22 mouse cellular contexts compared by ENCODE assay signal in genomic region chr11:118024111-118024510, GRCm38 (mm10).
"Had no signal": no experiment of that assay in that cellular context is flagged by ENCODE, and none has a peak within 500 bp of the region (broad histone marks: within the 10 kb centered on the region; RNA-seq: fewer than 3 reads in every experiment).

No protein-coding gene starts in this region.

- H3K27ac ChIP-seq: intestine, embryonic 15.5 days; limb, embryonic 10.5 days; limb, embryonic 13.5 days; liver, embryonic 12.5 days; liver, embryonic 15.5 days; lung, embryonic 15.5 days; midbrain, embryonic 10.5 days; midbrain, embryonic 13.5 days; neural tube, embryonic 13.5 days; stomach, embryonic 15.5 days had no signal

- H3K4me1 ChIP-seq: intestine, embryonic 15.5 days; limb, embryonic 10.5 days; limb, embryonic 13.5 days; liver, embryonic 12.5 days; liver, embryonic 15.5 days; lung, embryonic 15.5 days; midbrain, embryonic 13.5 days; neural tube, embryonic 13.5 days; stomach, embryonic 15.5 days had no signal

- ATAC-seq: intestine, embryonic 15.5 days; liver, embryonic 12.5 days; midbrain, embryonic 13.5 days; midbrain, embryonic 16.5 days had no signal

- DNase-seq: kidney, adult 8-10 months; liver; lung, adult 18-20 months; lung, postnatal 10 days; lung, postnatal 36 days; retina, postnatal 1 day; right cerebral cortex, postnatal 25 days; spleen, adult 18-20 months; thymus, postnatal 25 days had no signal

- H3K9me3 ChIP-seq: intestine, embryonic 15.5 days; limb, embryonic 10.5 days; limb, embryonic 13.5 days; liver, embryonic 12.5 days; liver, embryonic 15.5 days; lung, embryonic 15.5 days; megakaryocyte, embryonic 14.5 days; midbrain, embryonic 10.5 days; midbrain, embryonic 13.5 days; neural tube, embryonic 13.5 days; stomach, embryonic 15.5 days had no signal

- H3K4me2 ChIP-seq: intestine, embryonic 15.5 days; limb, embryonic 13.5 days; liver, embryonic 12.5 days; liver, embryonic 15.5 days; lung, embryonic 15.5 days; midbrain, embryonic 13.5 days; neural tube, embryonic 13.5 days; stomach, embryonic 15.5 days had no signal

- H3K4me3 ChIP-seq: intestine, embryonic 15.5 days; limb, embryonic 10.5 days; limb, embryonic 13.5 days; liver, embryonic 12.5 days; liver, embryonic 15.5 days; lung, embryonic 15.5 days; megakaryocyte, embryonic 14.5 days; midbrain, embryonic 10.5 days; midbrain, embryonic 13.5 days; myocyte; neural tube, embryonic 13.5 days; stomach, embryonic 15.5 days had no signal

- H3K9ac ChIP-seq: intestine, embryonic 15.5 days; limb, embryonic 13.5 days; liver, embryonic 12.5 days; liver, embryonic 15.5 days; lung, embryonic 15.5 days; midbrain, embryonic 13.5 days; neural tube, embryonic 13.5 days; stomach, embryonic 15.5 days had no signal

- H3K27me3 ChIP-seq: intestine, embryonic 15.5 days; limb, embryonic 13.5 days; liver, embryonic 12.5 days; liver, embryonic 15.5 days; lung, embryonic 15.5 days; megakaryocyte, embryonic 14.5 days; midbrain, embryonic 13.5 days; neural tube, embryonic 13.5 days; stomach, embryonic 15.5 days had no signal
